Mouse (Mus musculus): Measurements from ENCODE around the gene Sgpp2. TPM values are rescaled to one million over a fixed set of nuclear protein-coding genes. Genes with fewer than 3 reads are reported as not detected.

Gene Sgpp2
- total RNA-seq, 2 experiments from 2014 or later = 0.08 TPM; not detected in 1

- intact Hi-C loops (cut with DNase I; ENCODE audit: low total_unique reads) = no loop called here
- DNase-seq = no peak
These were observed 78.7 kb downstream of the Sgpp2 start for GRCm38 (mm10) chr1:78388848-78389247.

DNA sequence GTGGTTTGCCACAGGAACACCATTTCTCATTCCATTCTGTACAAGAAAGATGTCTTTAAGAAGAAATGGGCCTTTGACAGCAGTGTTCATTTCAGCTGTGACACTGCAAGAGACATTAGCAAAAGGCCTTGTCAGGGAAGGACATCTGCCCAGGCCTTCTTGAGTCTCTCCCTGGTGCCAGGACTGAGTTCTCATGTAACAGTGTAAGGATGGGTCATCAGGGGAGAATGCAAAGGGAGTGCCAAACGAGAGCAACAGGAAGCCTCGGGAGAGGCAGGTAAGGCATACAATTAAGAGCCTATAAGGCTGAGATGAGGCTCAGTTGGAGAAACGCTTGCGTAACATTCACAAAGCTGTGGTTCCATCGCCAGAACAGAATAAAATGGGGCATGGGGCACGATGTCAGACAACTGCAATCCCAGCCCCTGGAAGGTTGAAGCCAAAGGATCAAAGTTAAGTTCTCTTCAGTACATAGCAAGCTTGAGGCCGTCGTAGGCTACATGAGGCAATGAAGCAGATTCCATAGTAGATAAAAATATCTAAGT lies 85.1 kb downstream of the Sgpp2 start:
- DNase-seq = no peak
- intact Hi-C loops (cut with DNase I; ENCODE audit: low total_unique reads) = no loop called here

GRCm38 (mm10) chr1:78395737-78396136 lies 85.6 kb downstream of the Sgpp2 start:
- intact Hi-C loops (cut with DNase I; ENCODE audit: low total_unique reads) = no loop called here
- no peak for DNase-seq

DNA sequence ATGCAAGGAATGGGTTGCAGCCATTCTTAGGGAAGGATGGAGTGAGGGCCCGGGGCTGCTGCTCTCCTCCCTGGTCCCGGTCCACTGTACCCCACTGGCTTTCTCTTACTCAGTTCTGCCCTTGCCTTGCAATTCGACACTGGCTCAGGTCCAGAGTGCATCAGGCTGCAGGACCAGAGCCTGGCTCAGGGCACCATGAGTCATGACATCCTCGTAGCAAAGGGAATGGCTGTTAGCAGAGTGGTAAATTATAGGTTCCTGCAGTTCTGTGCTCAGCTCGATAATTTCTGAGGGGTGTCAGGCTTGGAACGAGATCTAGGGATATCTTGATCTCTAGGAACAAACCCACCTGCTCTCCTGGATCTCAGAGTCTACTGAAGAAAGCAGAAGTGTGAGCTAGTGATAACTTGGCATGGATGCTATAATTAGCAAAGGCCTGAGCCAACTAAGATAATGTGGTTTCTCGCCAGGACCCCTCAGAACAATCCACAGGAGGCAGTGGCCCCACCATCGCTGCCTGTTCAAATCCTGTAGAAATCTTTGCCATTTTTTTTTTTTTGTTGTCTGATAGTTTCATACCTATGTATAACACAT lies 86.3 kb downstream of the Sgpp2 start:
- intact Hi-C loops (cut with DNase I; ENCODE audit: low total_unique reads) = no loop called here
- DNase-seq = peak; percentile 23

- DNase-seq = no peak
- intact Hi-C loops (cut with DNase I; ENCODE audit: low total_unique reads) = no loop called here
These were observed 89.6 kb downstream of the Sgpp2 start for GRCm38 (mm10) chr1:78399755-78400154.

- intact Hi-C loops (cut with DNase I; ENCODE audit: low total_unique reads) = no loop called here
- no peak for DNase-seq
These were observed 91.3 kb downstream of the Sgpp2 start for GRCm38 (mm10) chr1:78401413-78401812.

DNA sequence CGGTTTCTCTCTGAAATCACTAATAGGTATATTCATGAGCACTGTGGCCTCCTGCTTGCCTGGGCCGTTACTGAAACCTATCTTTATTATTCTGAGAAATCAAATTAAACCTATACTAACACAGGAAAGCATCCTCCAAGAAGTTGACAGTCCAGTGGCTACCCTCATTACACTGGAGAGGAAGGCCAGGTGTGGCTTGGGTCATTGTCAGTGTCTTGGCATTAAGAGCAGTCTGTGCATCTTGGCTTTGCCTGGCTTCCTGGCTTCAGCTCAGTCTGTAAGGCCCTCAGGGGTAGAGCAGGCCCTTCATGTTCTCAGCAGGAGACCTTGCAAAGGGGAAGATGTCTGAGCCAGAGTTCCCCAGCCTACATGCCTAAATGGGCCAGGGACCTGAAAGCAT lies 99.3 kb downstream of the Sgpp2 start:
- intact Hi-C loops (cut with DNase I; ENCODE audit: low total_unique reads) = no loop called here
- DNase-seq = no peak

GRCm38 (mm10) chr1:78412668-78413067 lies 102.5 kb downstream of the Sgpp2 start:
- intact Hi-C loops (cut with DNase I; ENCODE audit: low total_unique reads) = no loop called here
- DNase-seq = no peak

GRCm38 (mm10) chr1:78414421-78414820 lies 104.3 kb downstream of the Sgpp2 start:
- no peak for DNase-seq
- intact Hi-C loops (cut with DNase I; ENCODE audit: low total_unique reads) = no loop called here

DNA sequence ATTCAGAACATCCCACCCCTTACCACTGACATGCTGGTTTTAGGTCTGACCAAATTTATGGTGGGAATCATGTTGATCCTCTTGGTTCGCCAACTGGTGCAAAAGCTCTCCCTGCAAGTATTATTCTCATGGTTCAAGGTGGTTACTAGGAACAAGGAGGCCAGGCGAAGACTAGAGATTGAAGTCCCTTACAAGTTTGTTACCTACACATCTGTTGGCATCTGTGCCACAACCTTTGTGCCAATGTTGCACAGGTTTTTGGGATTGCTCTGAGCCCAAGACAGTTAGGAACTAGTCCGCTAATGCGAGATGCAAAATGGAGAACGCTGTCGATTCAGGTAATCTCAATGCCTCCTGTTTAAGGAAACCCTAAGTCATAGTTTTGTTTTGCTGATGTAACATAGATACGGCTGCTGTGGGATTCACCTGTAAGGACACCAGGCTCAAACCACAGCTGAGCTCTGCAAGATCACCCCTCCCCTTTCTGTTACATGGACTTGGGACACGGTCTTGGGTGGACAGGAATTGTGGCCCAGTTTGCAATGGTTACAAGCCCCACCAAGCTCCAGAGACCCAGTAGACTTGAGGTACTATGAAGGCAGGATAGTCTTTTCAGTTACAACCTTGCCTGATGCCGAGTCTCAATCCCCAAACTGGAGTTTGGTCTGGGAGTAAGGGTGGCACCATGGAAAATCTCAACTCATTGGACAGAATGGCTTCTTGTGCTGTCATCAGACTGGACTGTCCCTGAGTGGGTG lies 107.2 kb downstream of the Sgpp2 start:
- no peak for DNase-seq
- intact Hi-C loops (cut with DNase I; ENCODE audit: low total_unique reads) = loop anchor here (5.0 kb wide), 1 partner anchor 435 kb away; no protein-coding TSS in a partner anchor

DNA sequence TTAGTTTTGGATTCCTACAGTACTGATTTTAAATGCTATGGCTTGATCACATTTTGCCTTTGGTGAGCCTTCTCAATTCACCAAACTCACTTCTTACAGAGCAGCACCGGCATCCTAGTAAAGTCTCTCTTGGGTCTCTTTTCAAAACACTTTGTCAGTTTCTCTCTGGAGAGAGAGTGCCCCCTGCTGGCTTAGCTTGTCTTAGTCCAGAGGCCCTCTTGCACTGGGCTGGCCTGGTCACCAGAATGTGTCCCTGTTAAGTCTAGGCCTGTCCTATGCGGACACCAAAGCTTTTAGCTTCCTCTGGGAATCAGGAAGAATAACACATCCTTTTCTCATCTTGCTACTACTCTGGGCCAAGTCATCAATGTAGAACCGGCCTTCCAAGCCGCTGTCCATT lies 109.4 kb downstream of the Sgpp2 start:
- DNase-seq = peak; percentile 74
- intact Hi-C loops (cut with DNase I; ENCODE audit: low total_unique reads) = loop anchor here (5.0 kb wide), 1 partner anchor 437 kb away; no protein-coding TSS in a partner anchor

DNA sequence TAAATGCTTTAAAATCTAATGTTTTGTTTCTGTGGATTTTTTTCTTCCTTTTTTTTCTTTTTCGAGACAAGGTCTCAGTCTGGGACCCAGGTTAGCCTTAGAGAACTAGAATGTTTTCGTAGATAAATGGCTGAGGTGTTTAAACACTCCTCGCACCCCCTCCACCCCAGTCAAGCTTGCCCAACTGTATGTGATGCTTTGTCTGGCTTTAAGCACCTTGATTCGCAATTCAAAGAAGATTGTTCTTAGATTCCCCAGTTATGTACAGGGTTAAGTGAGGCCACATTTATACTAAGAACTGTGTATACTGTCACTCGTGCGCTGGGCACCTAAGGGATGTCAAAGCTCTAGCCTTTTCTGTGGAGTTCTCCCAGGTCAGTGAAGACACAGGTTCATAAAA lies 110.1 kb downstream of the Sgpp2 start:
- intact Hi-C loops (cut with DNase I; ENCODE audit: low total_unique reads) = loop anchor here (10.0 kb wide), 1 partner anchor 205 kb away; no protein-coding TSS in a partner anchor
- no peak for DNase-seq

- no peak for DNase-seq
- intact Hi-C loops (cut with DNase I; ENCODE audit: low total_unique reads) = loop anchor here (10.0 kb wide), 1 partner anchor 207 kb away; no protein-coding TSS in a partner anchor
These were observed 111.6 kb downstream of the Sgpp2 start for GRCm38 (mm10) chr1:78421749-78422148.

GRCm38 (mm10) chr1:78422576-78422975 lies 112.4 kb downstream of the Sgpp2 start:
- intact Hi-C loops (cut with DNase I; ENCODE audit: low total_unique reads) = loop anchor here (10.0 kb wide), 1 partner anchor 208 kb away; no protein-coding TSS in a partner anchor

DNA sequence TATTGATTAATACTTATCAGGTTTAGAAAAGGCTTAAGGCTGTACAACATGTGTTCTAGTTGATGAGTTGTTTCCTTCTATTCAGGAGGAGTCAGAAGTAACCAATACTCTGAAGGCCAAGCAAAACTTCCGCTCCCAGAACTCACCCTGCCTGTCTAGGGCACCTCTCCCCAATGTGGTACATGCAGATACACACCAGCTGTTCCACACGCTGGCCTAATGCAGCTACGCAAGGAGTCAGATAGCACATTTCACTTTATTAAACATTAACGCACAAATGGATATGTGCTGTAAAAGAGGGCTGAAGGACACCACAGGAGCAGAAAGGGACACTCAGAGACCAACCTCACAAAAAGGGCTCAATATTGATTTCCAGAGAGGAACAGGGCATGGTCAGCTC lies 114.7 kb downstream of the Sgpp2 start:
- intact Hi-C loops (cut with DNase I; ENCODE audit: low total_unique reads) = loop anchor here (10.0 kb wide), 1 partner anchor 210 kb away; no protein-coding TSS in a partner anchor
- no peak for DNase-seq

More at GRCm38 (mm10) chr1:78422576-78422975, 112.4 kb downstream of the Sgpp2 start:
- no peak for DNase-seq

DNA sequence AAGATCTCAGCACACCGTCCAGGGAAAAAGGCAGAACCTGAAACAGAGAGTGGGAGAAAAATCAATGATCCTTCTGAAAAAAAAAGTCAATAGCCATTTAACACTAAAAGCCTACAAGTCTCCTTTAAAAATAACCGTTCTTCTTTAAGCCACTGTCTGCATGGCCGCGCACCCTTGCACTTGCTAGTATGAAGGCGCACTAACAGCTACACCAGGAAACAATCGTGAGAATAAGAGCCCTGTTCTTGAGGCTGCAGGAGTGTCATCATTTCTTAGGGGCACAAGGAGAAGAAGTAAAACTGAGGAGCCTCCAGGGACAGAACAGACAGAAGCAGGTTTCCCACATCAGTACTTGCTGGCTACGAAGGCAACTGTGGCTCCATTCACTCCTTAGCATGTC lies 115.2 kb downstream of the Sgpp2 start:
- intact Hi-C loops (cut with DNase I; ENCODE audit: low total_unique reads) = loop anchor here (10.0 kb wide), 1 partner anchor 211 kb away; no protein-coding TSS in a partner anchor
- no peak for DNase-seq

DNA sequence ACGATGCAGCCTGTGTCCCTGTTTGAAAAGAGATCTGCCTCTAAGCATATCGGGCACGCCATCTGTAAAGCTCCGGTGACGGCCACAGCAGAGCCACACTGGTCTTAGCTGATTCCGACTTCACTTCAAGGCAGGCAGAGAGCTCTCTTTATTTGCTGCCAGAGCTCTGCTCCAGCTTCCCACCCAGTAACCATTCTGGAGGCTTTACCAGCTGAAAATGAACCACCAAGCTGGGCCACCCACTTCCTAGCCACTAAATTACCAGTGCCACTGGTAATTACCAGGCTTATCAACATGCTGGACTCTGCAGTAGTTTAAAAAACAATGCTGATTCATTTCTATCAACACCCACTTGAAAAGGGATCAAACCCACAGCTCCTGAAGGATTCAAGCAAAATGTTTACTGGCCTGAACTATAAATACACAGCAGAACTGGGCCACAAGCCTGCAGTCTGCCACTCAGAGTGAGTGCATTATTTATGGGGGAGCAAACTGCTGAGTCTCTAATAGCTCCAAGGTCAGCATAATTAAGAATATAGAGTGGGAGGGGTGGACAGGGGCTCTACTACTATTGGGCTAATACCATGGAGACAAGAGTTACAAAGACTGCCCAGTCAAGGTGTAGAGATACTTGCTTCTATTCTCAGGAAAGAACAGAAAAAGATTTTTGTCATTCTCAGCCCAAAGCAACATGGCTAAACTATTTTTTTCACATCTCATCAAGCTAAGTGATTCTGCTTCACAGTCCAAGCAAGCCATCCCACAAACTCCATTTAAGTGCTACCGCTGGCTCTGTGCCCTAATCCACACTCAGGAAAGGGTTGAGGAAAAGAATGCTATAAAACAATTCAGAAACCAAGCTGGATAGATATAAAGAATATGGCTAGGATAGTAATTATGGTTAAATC lies 115.9 kb downstream of the Sgpp2 start:
- intact Hi-C loops (cut with DNase I; ENCODE audit: low total_unique reads) = loop anchor here (10.0 kb wide), 1 partner anchor 211 kb away; no protein-coding TSS in a partner anchor
- peak; percentile 30 for DNase-seq

GRCm38 (mm10) chr1:78426841-78427240 lies 116.7 kb downstream of the Sgpp2 start:
- intact Hi-C loops (cut with DNase I; ENCODE audit: low total_unique reads) = loop anchor here (10.0 kb wide), 1 partner anchor 212 kb away; no protein-coding TSS in a partner anchor
- DNase-seq = no peak

GRCm38 (mm10) chr1:78428851-78429250 lies 118.7 kb downstream of the Sgpp2 start:
- intact Hi-C loops (cut with DNase I; ENCODE audit: low total_unique reads) = loop anchor here (10.0 kb wide), 1 partner anchor 214 kb away; no protein-coding TSS in a partner anchor
- DNase-seq = no peak

All from gastrocnemius, postnatal 14 days (tissue).